Mouse (Mus musculus) intestine, embryonic 15.5 days (tissue): ENCODE results near the gene Ccr8. TPM values are rescaled to one million over a fixed set of nuclear protein-coding genes. Genes with fewer than 3 reads are reported as not detected.

Source experiments
- ATAC-seq: fragments of 200-750 bp; cut with Nextera tagmentation; 2 replicates; pipeline ENCODE4 v1.8.0; 2017; ENCODE audit warnings: moderate TSS enrichment, moderate library complexity
- H3K27ac ChIP-seq: fragments of 300-500 bp; sonication (generic); 2 replicates; pipeline ENCODE4 v1.5.1; 2015; ENCODE audit warnings: mild to moderate bottlenecking, inconsistent platforms
- H3K27me3 ChIP-seq: fragments of 300-500 bp; sonication (generic); replicated peaks from 2 replicates; pipeline ENCODE4 v1.6.1; 2015; ENCODE audit warnings: inconsistent platforms
- H3K36me3 ChIP-seq: fragments of 300-500 bp; sonication (generic); 2 replicates; pipeline ENCODE4 v1.6.1; 2015; ENCODE audit warnings: inconsistent platforms
- H3K4me1 ChIP-seq: fragments of 300-500 bp; sonication (generic); replicated peaks from 2 replicates; pipeline ENCODE4 v1.6.1; 2015; ENCODE audit warnings: inconsistent platforms
- H3K4me2 ChIP-seq: fragments of 300-500 bp; sonication (generic); replicated peaks from 2 replicates; pipeline ENCODE4 v1.6.1; 2015; ENCODE audit warnings: mild to moderate bottlenecking, inconsistent platforms
- H3K4me3 ChIP-seq: fragments of 300-500 bp; sonication (generic); replicated peaks from 2 replicates; pipeline ENCODE4 v1.5.1; 2015; ENCODE audit warnings: inconsistent platforms
- H3K9ac ChIP-seq: fragments of 300-500 bp; sonication (generic); 2 replicates; pipeline ENCODE4 v1.6.1; 2015; ENCODE audit warnings: inconsistent platforms
- H3K9me3 ChIP-seq: fragments of 300-500 bp; sonication (generic); 2 replicates; pipeline ENCODE4 v1.6.1; 2016; ENCODE audit warnings: inconsistent platforms
- WGBS: fragments of 180-500 bp; shearing (Covaris S2); methylation state at CpG from one replicate; pipeline ENCODE4 v1.1.7; 2015; 5-methylcytosine and 5-hydroxymethylcytosine counted together
- polyA plus RNA-seq: library from polyadenylated mRNA; unstranded; fragments of >200 nt; fragmentation: Nextera tagmentation; extraction: Ambion mirVana; gene quantifications from 2 replicates; pipeline ENCODE4 v1.2.1, GENCODE M21; 2015

Ccr8 gene
- polyA plus RNA-seq, 1 experiment from 2014 or later, result 0.40 TPM

GRCm38 (mm10) chr9:120074516-120074915, 17.4 kb upstream of the Ccr8 start:
- H3K9me3 ChIP-seq, result no peaks in the 10 kb centered on the region
- H3K27ac ChIP-seq, result no peak overlapping the region
- no peak overlapping the region for H3K4me2 ChIP-seq
- 86% methylated on average over 7 of the region's 7 CpGs for WGBS
- H3K9ac ChIP-seq, result no peak overlapping the region
- no peak for ATAC-seq
- no peaks in the 10 kb centered on the region for H3K36me3 ChIP-seq
- H3K4me3 ChIP-seq, result no peak overlapping the region
- peaks cover 3% of the 10 kb centered on the region; the same call in 1 of the 2 replicates for H3K4me1 ChIP-seq
- no peaks in the 10 kb centered on the region for H3K27me3 ChIP-seq

- Histone ChIP-seq H3K27ac (no peak overlapping the region), H3K4me1 (no peaks in the 10 kb centered on the region), H3K4me2 (no peak overlapping the region), H3K36me3 (no peaks in the 10 kb centered on the region), H3K9me3 (no peaks in the 10 kb centered on the region), H3K27me3 (no peaks in the 10 kb centered on the region), H3K4me3 (no peak overlapping the region), H3K9ac (no peak overlapping the region)
- ATAC-seq, result no peak
- WGBS, result 86% methylated on average over 3 of the region's 3 CpGs
These were observed 13.7 kb upstream of the Ccr8 start for GRCm38 (mm10) chr9:120078241-120078640.

GRCm38 (mm10) chr9:120079901-120080300, 12.0 kb upstream of the Ccr8 start:
- H3K4me1 ChIP-seq, result no peaks in the 10 kb centered on the region
- H3K27ac ChIP-seq, result no peak overlapping the region
- WGBS, result 62% methylated on average over 7 of the region's 7 CpGs
- H3K4me2 ChIP-seq, result no peak overlapping the region
- no peak overlapping the region for H3K9ac ChIP-seq
- H3K36me3 ChIP-seq, result no peaks in the 10 kb centered on the region
- no peak for ATAC-seq
- no peaks in the 10 kb centered on the region for H3K9me3 ChIP-seq
- no peaks in the 10 kb centered on the region for H3K27me3 ChIP-seq
- H3K4me3 ChIP-seq, result no peak overlapping the region

- H3K9me3 ChIP-seq, result no peaks in the 10 kb centered on the region
- no peak for ATAC-seq
- 80% methylated on average over 8 of the region's 8 CpGs for WGBS
These were observed 11.3 kb upstream of the Ccr8 start for GRCm38 (mm10) chr9:120080546-120081108.

GRCm38 (mm10) chr9:120081247-120081646, 10.7 kb upstream of the Ccr8 start:
- no peaks in the 10 kb centered on the region for H3K36me3 ChIP-seq
- ATAC-seq, result no peak
- H3K4me3 ChIP-seq, result no peak overlapping the region
- H3K4me1 ChIP-seq, result no peaks in the 10 kb centered on the region
- H3K9ac ChIP-seq, result no peak overlapping the region
- 75% methylated on average over 6 of the region's 6 CpGs for WGBS
- H3K27ac ChIP-seq, result no peak overlapping the region
- H3K27me3 ChIP-seq, result no peaks in the 10 kb centered on the region
- no peak overlapping the region for H3K4me2 ChIP-seq
- H3K9me3 ChIP-seq, result no peaks in the 10 kb centered on the region

More at GRCm38 (mm10) chr9:120080546-120081108, 11.3 kb upstream of the Ccr8 start:
- H3K4me2 ChIP-seq, result no peak overlapping the region
- H3K36me3 ChIP-seq, result no peaks in the 10 kb centered on the region
- H3K27ac ChIP-seq, result no peak overlapping the region
- no peaks in the 10 kb centered on the region for H3K27me3 ChIP-seq
- no peak overlapping the region for H3K4me3 ChIP-seq
- H3K4me1 ChIP-seq, result no peaks in the 10 kb centered on the region
- no peak overlapping the region for H3K9ac ChIP-seq

GRCm38 (mm10) chr9:120081967-120082366, 9.9 kb upstream of the Ccr8 start:
- Histone ChIP-seq H3K9ac (no peak overlapping the region), H3K27ac (no peak overlapping the region), H3K36me3 (no peaks in the 10 kb centered on the region), H3K4me3 (no peak overlapping the region), H3K9me3 (no peaks in the 10 kb centered on the region), H3K4me2 (no peak overlapping the region), H3K4me1 (no peaks in the 10 kb centered on the region), H3K27me3 (no peaks in the 10 kb centered on the region)
- no peak for ATAC-seq
- WGBS, result 75% methylated on average over 5 of the region's 5 CpGs

GRCm38 (mm10) chr9:120082691-120083090, 9.2 kb upstream of the Ccr8 start:
- 89% methylated on average over 4 of the region's 4 CpGs for WGBS

GRCm38 (mm10) chr9:120083158-120083894, 8.6 kb upstream of the Ccr8 start:
- Histone ChIP-seq H3K4me3 (no peak overlapping the region), H3K9me3 (no peaks in the 10 kb centered on the region), H3K4me2 (no peak overlapping the region), H3K9ac (no peak overlapping the region), H3K4me1 (no peaks in the 10 kb centered on the region), H3K27me3 (no peaks in the 10 kb centered on the region), H3K27ac (no peak overlapping the region), H3K36me3 (no peaks in the 10 kb centered on the region)
- WGBS, result 83% methylated on average over 18 of the region's 18 CpGs
- ATAC-seq, result no peak

More at GRCm38 (mm10) chr9:120082691-120083090, 9.2 kb upstream of the Ccr8 start:
- no peak for ATAC-seq
- Histone ChIP-seq H3K27me3 (no peaks in the 10 kb centered on the region), H3K4me2 (no peak overlapping the region), H3K4me3 (no peak overlapping the region), H3K4me1 (no peaks in the 10 kb centered on the region), H3K36me3 (no peaks in the 10 kb centered on the region), H3K9ac (no peak overlapping the region), H3K9me3 (no peaks in the 10 kb centered on the region), H3K27ac (no peak overlapping the region)

- Histone ChIP-seq H3K4me2 (no peak overlapping the region), H3K27ac (no peak overlapping the region), H3K36me3 (no peaks in the 10 kb centered on the region), H3K9me3 (no peaks in the 10 kb centered on the region), H3K27me3 (no peaks in the 10 kb centered on the region), H3K4me3 (no peak overlapping the region), H3K9ac (no peak overlapping the region), H3K4me1 (no peaks in the 10 kb centered on the region)
- no peak for ATAC-seq
- WGBS, result 83% methylated on average over 9 of the region's 9 CpGs
These were observed 7.5 kb upstream of the Ccr8 start for GRCm38 (mm10) chr9:120084406-120084805.

GRCm38 (mm10) chr9:120089125-120089524, 2.8 kb upstream of the Ccr8 start:
- no peak overlapping the region for H3K4me3 ChIP-seq
- no peaks in the 10 kb centered on the region for H3K9me3 ChIP-seq
- no peaks in the 10 kb centered on the region for H3K27me3 ChIP-seq
- no peak overlapping the region for H3K9ac ChIP-seq
- H3K4me2 ChIP-seq, result no peak overlapping the region
- H3K36me3 ChIP-seq, result no peaks in the 10 kb centered on the region
- no peak for ATAC-seq
- H3K27ac ChIP-seq, result no peak overlapping the region
- WGBS, result 85% methylated on average over 7 of the region's 7 CpGs
- no peaks in the 10 kb centered on the region for H3K4me1 ChIP-seq

- no peak for ATAC-seq
- H3K36me3 ChIP-seq, result no peaks in the 10 kb centered on the region
- WGBS, result 82% methylated on average over 10 of the region's 10 CpGs
These were observed 828 bp upstream of the Ccr8 start for GRCm38 (mm10) chr9:120091086-120091485.

GRCm38 (mm10) chr9:120093701-120094100, 1.8 kb downstream of the Ccr8 start:
- ATAC-seq, result no peak
- H3K9me3 ChIP-seq, result no peaks in the 10 kb centered on the region
- no peaks in the 10 kb centered on the region for H3K27me3 ChIP-seq
- no peak overlapping the region for H3K27ac ChIP-seq
- no peaks in the 10 kb centered on the region for H3K4me1 ChIP-seq
- no peaks in the 10 kb centered on the region for H3K36me3 ChIP-seq
- no peak overlapping the region for H3K4me2 ChIP-seq
- 86% methylated on average over 13 of the region's 13 CpGs for WGBS
- H3K9ac ChIP-seq, result no peak overlapping the region
- H3K4me3 ChIP-seq, result no peak overlapping the region

More at GRCm38 (mm10) chr9:120091086-120091485, 828 bp upstream of the Ccr8 start:
- H3K9ac ChIP-seq, result no peak overlapping the region
- H3K4me2 ChIP-seq, result no peak overlapping the region
- H3K27ac ChIP-seq, result no peak overlapping the region
- H3K4me3 ChIP-seq, result no peak overlapping the region
- H3K27me3 ChIP-seq, result no peaks in the 10 kb centered on the region
- no peaks in the 10 kb centered on the region for H3K9me3 ChIP-seq
- no peaks in the 10 kb centered on the region for H3K4me1 ChIP-seq

- Histone ChIP-seq H3K27ac (no peak overlapping the region), H3K4me1 (no peaks in the 10 kb centered on the region), H3K9me3 (no peaks in the 10 kb centered on the region), H3K4me3 (no peak overlapping the region), H3K27me3 (no peaks in the 10 kb centered on the region), H3K4me2 (no peak overlapping the region), H3K9ac (no peak overlapping the region), H3K36me3 (no peaks in the 10 kb centered on the region)
- 66% methylated on average over 7 of the region's 7 CpGs for WGBS
- no peak for ATAC-seq
These were observed 4.0 kb downstream of the Ccr8 start for GRCm38 (mm10) chr9:120095886-120096285.
